Comparison of ENCODE assay signal across 14 mouse cellular contexts in genomic region chr11:95026090-95026542, GRCm38 (mm10). TPM values are rescaled to one million over a fixed set of nuclear protein-coding genes. Genes with fewer than 3 reads are reported as not detected.
DNase-seq lines count a peak whose midpoint lies in the region; ATAC-seq and TF ChIP-seq lines count a peak whose summit lies in the region.
"Had no signal": no experiment of that assay in that cellular context is flagged by ENCODE, and none has a peak within 500 bp of the region (broad histone marks: within the 10 kb centered on the region; RNA-seq: fewer than 3 reads in every experiment).

No protein-coding gene starts in this region.

- DNase-seq in kidney, postnatal 14 days, result no peak
- peak; percentile 29 for DNase-seq in urinary bladder, postnatal 14 days (ENCODE audit: low spot score)
- no peak for DNase-seq in urinary bladder, postnatal 25 days (ENCODE audit: low spot score)
- DNase-seq in liver, embryonic 14.5 days (ENCODE audit: low read depth in 3 of 3, low spot score in 3 of 3), result no peak
- peak; percentile 56 for DNase-seq in stomach, postnatal 0 days (ENCODE audit: low spot score)
- no peak for DNase-seq in limb, embryonic 10.5 days (ENCODE audit: low spot score)
- no peak for DNase-seq in adrenal gland, adult (ENCODE audit: inconsistent age in 2 of 2, low spot score in 1 of 2)
- DNase-seq: adrenal gland, postnatal 14 days; layer of hippocampus, postnatal 36 days; retina, postnatal 1 day; spleen, adult 18-20 months; thymus, adult 2 months had no signal

- H3K36me3 ChIP-seq in kidney, embryonic 14.5 days (ENCODE audit: control insufficient read depth, insufficient read depth, low read length), result peaks cover 39% of the 10 kb centered on the region
- peaks cover 38% of the 10 kb centered on the region for H3K36me3 ChIP-seq in liver, embryonic 14.5 days (replicated peaks; ENCODE audit: control insufficient read depth, insufficient read depth, low read depth)
- peaks cover 6% of the 10 kb centered on the region for H3K36me3 ChIP-seq in stomach, postnatal 0 days (ENCODE audit: control insufficient read depth, insufficient read depth, low read length)
- peaks cover 55% of the 10 kb centered on the region for H3K36me3 ChIP-seq in limb, embryonic 10.5 days

- H3K4me3 ChIP-seq in kidney, embryonic 14.5 days (ENCODE audit: low read length), result no peak overlapping the region
- no peak overlapping the region for H3K4me3 ChIP-seq in liver, embryonic 14.5 days (ENCODE audit: insufficient read depth in 1 of 2, low read depth in 2 of 2, low read length in 2 of 2)
- H3K4me3 ChIP-seq in stomach, postnatal 0 days (ENCODE audit: low read depth, low read length), result no peak overlapping the region
- no peak overlapping the region for H3K4me3 ChIP-seq in limb, embryonic 10.5 days
- H3K4me3 ChIP-seq: limb, embryonic 13.5 days had no signal

- H3K9me3 ChIP-seq in kidney, embryonic 14.5 days (ENCODE audit: control insufficient read depth, low read length), result no peaks in the 10 kb centered on the region
- H3K9me3 ChIP-seq in liver, embryonic 14.5 days (ENCODE audit: control insufficient read depth, low read length), result no peaks in the 10 kb centered on the region
- no peaks in the 10 kb centered on the region for H3K9me3 ChIP-seq in stomach, postnatal 0 days (ENCODE audit: control insufficient read depth, low read length)
- H3K9me3 ChIP-seq in limb, embryonic 10.5 days (replicated peaks), result no peaks in the 10 kb centered on the region
- H3K9me3 ChIP-seq: limb, embryonic 13.5 days had no signal

- WGBS in kidney, embryonic 14.5 days, result 29% methylated on average over 6 of the region's 6 CpGs
- 65% methylated on average over 6 of the region's 6 CpGs for WGBS in liver, embryonic 14.5 days (ENCODE audit: insufficient replicate concordance)
- 50% methylated on average over 6 of the region's 6 CpGs for WGBS in stomach, postnatal 0 days
- 83% methylated on average over 6 of the region's 6 CpGs for WGBS in limb, embryonic 10.5 days

- peak; percentile 56 for ATAC-seq in kidney, embryonic 14.5 days (ENCODE audit: low FRiP score, low TSS enrichment)
- peak; percentile 48 for ATAC-seq in liver, embryonic 14.5 days (ENCODE audit: insufficient read depth)
- ATAC-seq in stomach, postnatal 0 days (ENCODE audit: low FRiP score, low TSS enrichment), result peak; percentile 69

- TF ChIP-seq CTCF in liver, embryonic 14.5 days (IDR thresholded peaks at IDR 0.05; ENCODE audit: low read depth), result no peak
- TF ChIP-seq CTCF in stomach, postnatal 0 days (IDR thresholded peaks at IDR 0.05; ENCODE audit: low read depth), result no peak

- peaks cover 23% of the 10 kb centered on the region for H3K4me1 ChIP-seq in kidney, embryonic 14.5 days (ENCODE audit: control insufficient read depth, insufficient read depth, low read length)
- H3K4me1 ChIP-seq in liver, embryonic 14.5 days (replicated peaks; ENCODE audit: control insufficient read depth in 2 of 2, insufficient read depth in 2 of 2, low read length in 1 of 2), result no peaks in the 10 kb centered on the region; a peak in 1 of 4 replicates
- H3K4me1 ChIP-seq in stomach, postnatal 0 days (replicated peaks; ENCODE audit: control insufficient read depth, insufficient read depth), result no peaks in the 10 kb centered on the region
- peaks cover 21% of the 10 kb centered on the region for H3K4me1 ChIP-seq in limb, embryonic 10.5 days

- H3K27ac ChIP-seq in kidney, embryonic 14.5 days (ENCODE audit: low read depth, low read length), result peak overlapping the region; percentile 43; the same call in 1 of the 2 replicates
- no peak overlapping the region for H3K27ac ChIP-seq in liver, embryonic 14.5 days
- H3K27ac ChIP-seq in stomach, postnatal 0 days (replicated peaks), result no peak overlapping the region
- no peak overlapping the region for H3K27ac ChIP-seq in limb, embryonic 10.5 days
- H3K27ac ChIP-seq: limb, embryonic 13.5 days had no signal

- no peak for TF ChIP-seq EP300 in liver, embryonic 14.5 days (IDR thresholded peaks at IDR 0.05; ENCODE audit: low read depth)
- no peak for TF ChIP-seq EP300 in stomach, postnatal 0 days (optimal IDR thresholded peaks at IDR 0.05)

- H3K4me2 ChIP-seq in kidney, embryonic 14.5 days (replicated peaks; ENCODE audit: low read depth, low read length), result no peak overlapping the region
- no peak overlapping the region for H3K4me2 ChIP-seq in liver, embryonic 14.5 days (ENCODE audit: low read depth)
- no peak overlapping the region for H3K4me2 ChIP-seq in stomach, postnatal 0 days (replicated peaks; ENCODE audit: low read depth)
- H3K4me2 ChIP-seq: limb, embryonic 13.5 days had no signal

- H3K9ac ChIP-seq in kidney, embryonic 14.5 days (ENCODE audit: low read depth, low read length), result no peak overlapping the region
- H3K9ac ChIP-seq in liver, embryonic 14.5 days (replicated peaks), result no peak overlapping the region
- no peak overlapping the region for H3K9ac ChIP-seq in stomach, postnatal 0 days (ENCODE audit: low read length)
- H3K9ac ChIP-seq: limb, embryonic 13.5 days had no signal

- no peaks in the 10 kb centered on the region for H3K27me3 ChIP-seq in kidney, embryonic 14.5 days (ENCODE audit: control insufficient read depth, insufficient read depth, low read length)
- H3K27me3 ChIP-seq in liver, embryonic 14.5 days (ENCODE audit: control insufficient read depth, insufficient read depth, low read length), result no peaks in the 10 kb centered on the region
- no peaks in the 10 kb centered on the region for H3K27me3 ChIP-seq in stomach, postnatal 0 days (ENCODE audit: control insufficient read depth, insufficient read depth, low read length)
- H3K27me3 ChIP-seq in limb, embryonic 10.5 days (ENCODE audit: low read depth, poor library complexity, severe bottlenecking), result peaks cover 24% of the 10 kb centered on the region
- H3K27me3 ChIP-seq: limb, embryonic 13.5 days had no signal

RNA-seq across cellular contexts. Expression of gene Pdk2, which starts 15.0 kb away (rescaled TPM):
- 30.0 and 46.5 TPM in 2 replicates for polyA plus RNA-seq in kidney, embryonic 14.5 days (2014; fragmentation: Nextera tagmentation; extraction: Ambion mirVana)
- 3.5 and 3.6 TPM in 2 replicates for polyA plus RNA-seq in liver, embryonic 14.5 days (2012; rRNA removed)
- 7.0 and 9.1 TPM in 2 replicates for polyA plus RNA-seq in liver, embryonic 14.5 days (2014; fragmentation: Nextera tagmentation; extraction: Ambion mirVana)
- 29.8 and 39.0 TPM in 2 replicates for polyA plus RNA-seq in stomach, postnatal 0 days (2015; fragmentation: Nextera tagmentation; extraction: Ambion mirVana)
- 9.8 and 21.2 TPM in 2 replicates for polyA plus RNA-seq in limb, embryonic 10.5 days (2016; fragmentation: Nextera tagmentation; extraction: Ambion mirVana)

RNA-seq across cellular contexts. Expression of gene Samd14, which starts 16.4 kb away (rescaled TPM):
- polyA plus RNA-seq in kidney, embryonic 14.5 days (2014; fragmentation: Nextera tagmentation; extraction: Ambion mirVana), result 14.7 and 18.3 TPM in 2 replicates
- 33.1 and 41.9 TPM in 2 replicates for polyA plus RNA-seq in liver, embryonic 14.5 days (2012; rRNA removed)
- polyA plus RNA-seq in liver, embryonic 14.5 days (2014; fragmentation: Nextera tagmentation; extraction: Ambion mirVana), result 24.7 and 34.2 TPM in 2 replicates
- 6.7 and 7.2 TPM in 2 replicates for polyA plus RNA-seq in stomach, postnatal 0 days (2015; fragmentation: Nextera tagmentation; extraction: Ambion mirVana)
- polyA plus RNA-seq in limb, embryonic 10.5 days (2016; fragmentation: Nextera tagmentation; extraction: Ambion mirVana), result 29.7 and 39.2 TPM in 2 replicates

RNA-seq across cellular contexts. Expression of gene Ppp1r9b, which starts 35.3 kb away (rescaled TPM):
- 12.0 and 14.6 TPM in 2 replicates for polyA plus RNA-seq in kidney, embryonic 14.5 days (2014; fragmentation: Nextera tagmentation; extraction: Ambion mirVana)
- polyA plus RNA-seq in liver, embryonic 14.5 days (2012; rRNA removed), result 14.1 and 14.9 TPM in 2 replicates
- 8.8 and 10.4 TPM in 2 replicates for polyA plus RNA-seq in liver, embryonic 14.5 days (2014; fragmentation: Nextera tagmentation; extraction: Ambion mirVana)
- polyA plus RNA-seq in stomach, postnatal 0 days (2015; fragmentation: Nextera tagmentation; extraction: Ambion mirVana), result 4.9 and 5.4 TPM in 2 replicates
- 9.9 and 10.8 TPM in 2 replicates for polyA plus RNA-seq in limb, embryonic 10.5 days (2016; fragmentation: Nextera tagmentation; extraction: Ambion mirVana)

RNA-seq across cellular contexts. Expression of gene Sgca, which starts 50.0 kb away (rescaled TPM):
- 0.24 TPM in 1 of 2 replicates, not detected in the other for polyA plus RNA-seq in kidney, embryonic 14.5 days (2014; fragmentation: Nextera tagmentation; extraction: Ambion mirVana)
- 0.04 TPM in 1 of 2 replicates, not detected in the other for polyA plus RNA-seq in liver, embryonic 14.5 days (2012; rRNA removed)
- polyA plus RNA-seq in liver, embryonic 14.5 days (2014; fragmentation: Nextera tagmentation; extraction: Ambion mirVana), result not detected in 2 replicates
- 0.47 and 0.80 TPM in 2 replicates for polyA plus RNA-seq in stomach, postnatal 0 days (2015; fragmentation: Nextera tagmentation; extraction: Ambion mirVana)
- 0.23 TPM in 1 of 2 replicates, not detected in the other for polyA plus RNA-seq in limb, embryonic 10.5 days (2016; fragmentation: Nextera tagmentation; extraction: Ambion mirVana)

RNA-seq across cellular contexts. Expression of gene Itga3, which starts 50.5 kb away (rescaled TPM):
- 13.9 and 20.9 TPM in 2 replicates for polyA plus RNA-seq in kidney, embryonic 14.5 days (2014; fragmentation: Nextera tagmentation; extraction: Ambion mirVana)
- polyA plus RNA-seq in liver, embryonic 14.5 days (2012; rRNA removed), result 1.7 and 2.0 TPM in 2 replicates
- polyA plus RNA-seq in liver, embryonic 14.5 days (2014; fragmentation: Nextera tagmentation; extraction: Ambion mirVana), result 1.5 and 1.9 TPM in 2 replicates
- polyA plus RNA-seq in stomach, postnatal 0 days (2015; fragmentation: Nextera tagmentation; extraction: Ambion mirVana), result 15.6 and 17.0 TPM in 2 replicates
- polyA plus RNA-seq in limb, embryonic 10.5 days (2016; fragmentation: Nextera tagmentation; extraction: Ambion mirVana), result 10.2 and 11.1 TPM in 2 replicates

Comparison
In these comparisons a context has a peak if more than half of its experiments do, and no peak if none do; other contexts are left out.
1. DNase-seq: peak in urinary bladder, postnatal 14 days (single experiment) and stomach, postnatal 0 days (single experiment); none in kidney, postnatal 14 days (single experiment), urinary bladder, postnatal 25 days (single experiment), liver, embryonic 14.5 days (0 of 3), limb, embryonic 10.5 days (single experiment) and adrenal gland, adult (0 of 2).
2. Peak in every context shown above with its lines, with median percentiles within 50 percentile points of each other: ATAC-seq.